Mouse (Mus musculus): ENCODE results near the gene Ttc30a2.
"Not testable (repeated sequence)": the region's sequence is repeated elsewhere in the genome, so short reads cannot be mapped to it uniquely, and the experiment has no call there.

DNA sequence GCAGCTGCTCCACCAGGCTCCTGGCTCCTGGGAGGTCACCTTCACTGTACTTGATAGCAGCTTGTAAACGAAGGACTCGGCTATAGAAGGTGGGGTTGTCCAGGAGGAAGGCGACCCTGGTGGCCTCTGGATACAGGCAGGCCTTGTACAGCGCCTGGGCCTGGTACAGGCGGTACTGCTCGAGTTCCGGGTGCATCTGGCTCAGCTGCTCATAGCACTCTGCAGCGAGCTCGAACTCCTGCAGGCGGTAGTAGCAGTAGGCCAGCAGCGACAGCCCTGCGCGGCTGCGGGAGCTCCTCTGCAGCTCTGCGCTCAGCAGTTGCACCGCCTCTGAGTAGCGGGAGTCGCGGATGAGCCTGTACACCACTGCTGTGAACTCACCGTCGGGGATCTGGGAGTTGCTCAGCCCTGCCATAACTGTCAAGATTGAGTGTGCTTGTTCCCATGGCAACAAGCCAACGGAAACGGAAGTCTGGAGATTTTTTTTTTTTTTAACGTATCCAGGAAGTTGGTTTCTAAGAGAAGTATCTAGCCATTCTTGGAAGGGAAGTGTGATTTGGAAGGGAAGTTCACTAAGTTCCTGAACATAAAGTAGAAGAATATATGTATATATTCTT, at the start of gene Ttc30a2:
- not testable (repeated sequence) for TF ChIP-seq CTCF (IDR thresholded peaks at IDR 0.05; ENCODE audit: low read depth)
- TF ChIP-seq EP300 (IDR thresholded peaks at IDR 0.05; ENCODE audit: low read depth): peak; percentile 78

Measured in liver, postnatal 0 days (tissue).